Mouse (Mus musculus): Measurements from ENCODE around the gene Nckap1. TPM values are rescaled to one million over a fixed set of nuclear protein-coding genes. Genes with fewer than 3 reads are reported as not detected.
"Not testable (repeated sequence)": the region's sequence is repeated elsewhere in the genome, so short reads cannot be mapped to it uniquely, and the experiment has no call there.

The Nckap1 gene
- polyA plus RNA-seq, 1 experiment from 2014 or later: 92.3 TPM

DNA sequence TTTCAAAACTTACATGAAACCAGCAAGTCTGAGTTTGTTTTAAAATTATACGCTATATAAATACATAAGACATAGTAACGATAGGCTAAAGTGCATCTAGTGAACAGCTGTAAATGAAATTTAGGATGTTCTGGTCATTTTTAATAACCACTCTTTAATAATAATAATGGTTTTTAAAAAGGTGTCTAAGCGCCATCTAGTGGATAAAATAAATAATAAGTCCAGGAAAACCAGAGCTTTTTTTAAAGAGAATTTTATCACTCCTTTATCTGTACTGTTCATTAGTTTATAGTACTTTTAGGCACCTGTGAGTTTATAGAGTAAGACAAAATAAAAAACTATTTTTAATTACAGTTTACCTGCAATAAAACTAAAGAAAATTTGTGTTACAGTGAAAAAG is 44.0 kb downstream of the Nckap1 start:
- H3K4me1 ChIP-seq (ENCODE audit: control insufficient read depth, insufficient read depth, low read length): no peaks in the 10 kb centered on the region
- H3K4me3 ChIP-seq (ENCODE audit: low read depth, low read length): no peak overlapping the region
- no peaks in the 10 kb centered on the region for H3K27me3 ChIP-seq (ENCODE audit: control insufficient read depth, insufficient read depth, low read depth, low read length)
- 62% methylated on average over 3 of the region's 3 CpGs for WGBS
- H3K4me2 ChIP-seq (ENCODE audit: low read length): no peak overlapping the region
- no peaks in the 10 kb centered on the region for H3K9me3 ChIP-seq (replicated peaks; ENCODE audit: control insufficient read depth, low read length, poor library complexity, severe bottlenecking)
- H3K27ac ChIP-seq (ENCODE audit: low read length): no peak overlapping the region
- no peak overlapping the region for H3K9ac ChIP-seq (ENCODE audit: low read depth, low read length)
- H3K36me3 ChIP-seq (ENCODE audit: control insufficient read depth, insufficient read depth, low read length): peaks cover 22% of the 10 kb centered on the region
- ATAC-seq: no peak

DNA sequence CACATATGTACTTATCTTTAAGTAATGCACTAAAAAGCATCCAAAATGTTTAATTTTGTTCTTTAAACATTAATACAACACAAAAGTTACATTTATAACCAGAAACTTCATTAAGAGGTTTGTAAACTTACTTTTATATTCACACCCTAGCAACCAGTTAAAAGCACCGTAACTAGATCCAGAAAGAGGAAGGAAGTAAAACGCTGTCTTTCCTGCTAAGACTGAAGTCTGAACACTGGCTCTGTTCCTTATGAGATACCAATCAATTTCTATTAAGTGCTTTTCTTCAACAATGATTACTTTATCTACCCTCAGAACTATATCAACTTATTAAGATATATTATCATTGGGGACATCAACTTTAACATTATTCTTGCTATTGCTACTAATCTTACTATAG is 44.6 kb downstream of the Nckap1 start:
- ATAC-seq: no peak
- Histone ChIP-seq H3K9me3 (replicated peaks; ENCODE audit: control insufficient read depth, low read length, poor library complexity, severe bottlenecking) (no peaks in the 10 kb centered on the region), H3K4me3 (ENCODE audit: low read depth, low read length) (no peak overlapping the region), H3K27ac (ENCODE audit: low read length) (no peak overlapping the region), H3K27me3 (ENCODE audit: control insufficient read depth, insufficient read depth, low read depth, low read length) (no peaks in the 10 kb centered on the region), H3K36me3 (ENCODE audit: control insufficient read depth, insufficient read depth, low read length) (peaks cover 24% of the 10 kb centered on the region), H3K9ac (ENCODE audit: low read depth, low read length) (no peak overlapping the region), H3K4me1 (ENCODE audit: control insufficient read depth, insufficient read depth, low read length) (no peaks in the 10 kb centered on the region), H3K4me2 (ENCODE audit: low read length) (no peak overlapping the region)
- WGBS: 93% methylated on average over 2 of the region's 2 CpGs

DNA sequence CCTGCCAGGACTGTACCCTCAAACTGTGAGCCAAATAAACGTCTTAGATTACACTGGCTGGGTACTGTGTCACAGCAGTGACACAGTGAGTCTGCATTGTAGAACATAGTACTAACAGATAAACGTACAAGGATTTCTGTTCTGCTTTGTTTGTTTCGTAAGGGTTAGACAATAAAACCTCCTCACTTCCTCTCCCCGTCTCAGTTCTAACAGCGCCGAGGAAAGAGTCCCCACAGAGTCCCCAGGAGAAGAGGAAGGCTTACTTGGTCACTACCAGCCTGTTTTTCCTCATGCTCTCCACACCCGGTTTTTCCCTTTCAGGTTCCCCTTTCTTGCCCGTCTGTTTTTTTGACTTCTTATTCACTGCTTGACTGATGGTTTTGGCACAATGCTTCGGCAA is 56.9 kb downstream of the Nckap1 start:
- 94% methylated on average over 9 of the region's 9 CpGs for WGBS

DNA sequence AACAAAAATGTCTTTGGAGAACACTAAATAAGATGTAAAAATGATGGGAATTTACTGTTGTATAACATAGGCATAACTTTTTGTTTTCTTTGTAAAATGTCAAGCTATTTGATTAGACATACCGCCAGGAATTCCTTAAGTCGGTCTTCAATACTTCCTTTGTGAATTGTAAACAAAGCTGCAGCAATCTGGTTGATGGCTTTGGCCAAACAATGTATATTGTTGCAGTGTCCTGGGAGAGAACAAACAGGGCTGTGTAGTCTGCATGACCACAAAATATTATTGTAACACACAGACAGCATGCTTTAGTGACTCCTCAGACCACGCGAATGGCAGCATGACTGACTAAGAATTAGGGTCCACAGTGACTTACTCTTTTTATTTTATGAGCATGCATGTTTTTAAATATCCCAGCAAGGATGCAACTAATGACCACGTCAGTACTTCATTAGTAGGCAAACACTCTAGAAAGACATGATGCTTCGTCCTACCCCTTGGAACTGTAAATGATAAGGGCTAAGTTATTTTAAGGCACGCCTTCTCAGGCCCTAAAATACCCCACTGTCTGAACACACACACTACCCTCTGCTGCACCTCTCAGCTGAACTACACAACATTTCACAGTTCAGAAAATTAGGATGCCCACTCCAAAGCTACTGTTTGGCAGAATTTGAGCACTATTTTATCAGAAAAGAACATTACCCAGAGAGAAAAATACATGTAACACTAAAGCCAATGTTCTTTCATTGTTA is 75.0 kb downstream of the Nckap1 start:
- H3K36me3 ChIP-seq (ENCODE audit: control insufficient read depth, insufficient read depth, low read length): peaks cover 24% of the 10 kb centered on the region

More for the DNA sequence above, 56.9 kb downstream of the Nckap1 start:
- H3K4me2 ChIP-seq (ENCODE audit: low read length): no peak overlapping the region
- no peak overlapping the region for H3K4me3 ChIP-seq (ENCODE audit: low read depth, low read length)
- H3K4me1 ChIP-seq (ENCODE audit: control insufficient read depth, insufficient read depth, low read length): no peaks in the 10 kb centered on the region
- no peak overlapping the region for H3K9ac ChIP-seq (ENCODE audit: low read depth, low read length)
- no peak overlapping the region for H3K27ac ChIP-seq (ENCODE audit: low read length)
- H3K9me3 ChIP-seq (replicated peaks; ENCODE audit: control insufficient read depth, low read length, poor library complexity, severe bottlenecking): no peaks in the 10 kb centered on the region
- peaks cover 29% of the 10 kb centered on the region for H3K36me3 ChIP-seq (ENCODE audit: control insufficient read depth, insufficient read depth, low read length)
- H3K27me3 ChIP-seq (ENCODE audit: control insufficient read depth, insufficient read depth, low read depth, low read length): no peaks in the 10 kb centered on the region
- ATAC-seq: no peak

DNA sequence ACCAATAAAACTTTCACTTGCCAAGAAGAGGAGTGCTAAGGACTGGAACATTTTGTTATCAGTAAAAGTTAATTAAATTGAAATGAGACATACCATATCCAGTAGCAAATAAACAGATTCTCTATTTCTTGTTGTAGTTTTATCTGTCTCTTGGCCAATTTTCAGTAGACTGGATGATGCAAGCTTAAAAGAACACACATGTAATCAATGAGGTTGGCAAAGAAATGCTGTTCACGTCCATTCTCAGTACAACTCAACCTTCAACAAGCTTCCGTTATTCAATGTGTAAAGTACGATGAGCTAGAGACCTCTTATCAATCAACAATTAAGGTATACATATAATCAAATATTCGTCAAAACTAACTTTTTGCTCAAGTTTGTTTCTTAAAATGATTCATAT is 79.0 kb downstream of the Nckap1 start:
- H3K27ac ChIP-seq (ENCODE audit: low read length): no peak overlapping the region
- no peak for ATAC-seq
- no peak overlapping the region for H3K4me3 ChIP-seq (ENCODE audit: low read depth, low read length)
- no peaks in the 10 kb centered on the region for H3K27me3 ChIP-seq (ENCODE audit: control insufficient read depth, insufficient read depth, low read depth, low read length)
- 97% methylated on average over 4 of the region's 4 CpGs for WGBS
- H3K9me3 ChIP-seq (replicated peaks; ENCODE audit: control insufficient read depth, low read length, poor library complexity, severe bottlenecking): no peaks in the 10 kb centered on the region
- no peaks in the 10 kb centered on the region for H3K4me1 ChIP-seq (ENCODE audit: control insufficient read depth, insufficient read depth, low read length)
- peaks cover 17% of the 10 kb centered on the region for H3K36me3 ChIP-seq (ENCODE audit: control insufficient read depth, insufficient read depth, low read length)
- no peak overlapping the region for H3K4me2 ChIP-seq (ENCODE audit: low read length)
- no peak overlapping the region for H3K9ac ChIP-seq (ENCODE audit: low read depth, low read length)

More for the DNA sequence above, 75.0 kb downstream of the Nckap1 start:
- no peak for ATAC-seq
- Histone ChIP-seq H3K9ac (ENCODE audit: low read depth, low read length) (no peak overlapping the region), H3K27ac (ENCODE audit: low read length) (no peak overlapping the region), H3K4me1 (ENCODE audit: control insufficient read depth, insufficient read depth, low read length) (no peaks in the 10 kb centered on the region), H3K9me3 (replicated peaks; ENCODE audit: control insufficient read depth, low read length, poor library complexity, severe bottlenecking) (no peaks in the 10 kb centered on the region), H3K27me3 (ENCODE audit: control insufficient read depth, insufficient read depth, low read depth, low read length) (no peaks in the 10 kb centered on the region), H3K4me2 (ENCODE audit: low read length) (no peak overlapping the region), H3K4me3 (ENCODE audit: low read depth, low read length) (no peak overlapping the region)
- WGBS: 73% methylated on average over 7 of the region's 7 CpGs

DNA sequence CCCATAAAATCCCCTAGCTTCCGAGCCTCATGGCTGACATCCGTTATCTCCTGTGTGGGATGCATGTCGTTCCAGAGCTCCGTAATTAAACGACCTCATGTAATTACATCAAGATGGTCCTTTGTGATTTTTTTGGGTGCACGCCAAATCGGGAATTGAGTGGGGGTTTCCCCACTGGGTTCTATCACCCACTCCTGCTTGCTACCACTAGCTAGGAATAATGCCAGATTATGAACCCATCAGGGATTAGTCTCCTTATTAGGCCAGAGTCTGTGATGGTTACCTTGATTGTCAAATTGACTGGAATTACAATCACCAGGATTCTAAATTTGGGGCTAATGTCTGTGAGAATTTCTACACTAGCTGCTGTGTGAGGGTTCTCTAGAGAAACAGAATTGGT is 85.9 kb downstream of the Nckap1 start:
- 64% methylated on average over 7 of the region's 7 CpGs for WGBS
- H3K4me3 ChIP-seq (ENCODE audit: low read depth, low read length); ATAC-seq; H3K4me1 ChIP-seq (ENCODE audit: control insufficient read depth, insufficient read depth, low read length); H3K9me3 ChIP-seq (replicated peaks; ENCODE audit: control insufficient read depth, low read length, poor library complexity, severe bottlenecking); H3K4me2 ChIP-seq (ENCODE audit: low read length); H3K36me3 ChIP-seq (ENCODE audit: control insufficient read depth, insufficient read depth, low read length); H3K27me3 ChIP-seq (ENCODE audit: control insufficient read depth, insufficient read depth, low read depth, low read length); H3K27ac ChIP-seq (ENCODE audit: low read length); H3K9ac ChIP-seq (ENCODE audit: low read depth, low read length): not testable (repeated sequence)

DNA sequence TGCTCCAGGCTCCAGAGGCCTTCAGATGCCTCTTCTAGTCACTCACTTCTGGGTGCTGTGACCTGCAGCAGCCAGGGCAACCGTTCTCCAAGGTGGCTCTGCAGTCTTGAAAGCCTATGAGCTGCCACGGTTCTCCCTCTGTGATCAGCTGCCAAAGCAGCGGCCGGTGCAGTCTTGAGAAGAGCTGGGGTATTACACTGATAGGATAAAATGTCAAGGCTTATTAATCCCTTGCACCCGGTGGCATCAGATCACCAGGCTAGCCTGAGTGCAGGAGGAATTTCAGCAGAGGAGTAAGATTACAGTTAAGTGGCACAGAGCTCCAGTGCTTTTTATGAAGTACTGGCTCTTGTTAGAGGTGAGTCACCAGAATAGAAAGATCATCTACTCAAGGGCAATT is 94.3 kb downstream of the Nckap1 start:
- Histone ChIP-seq H3K9me3 (replicated peaks; ENCODE audit: control insufficient read depth, low read length, poor library complexity, severe bottlenecking) (no peaks in the 10 kb centered on the region), H3K4me2 (ENCODE audit: low read length) (no peak overlapping the region), H3K9ac (ENCODE audit: low read depth, low read length) (no peak overlapping the region), H3K4me3 (ENCODE audit: low read depth, low read length) (no peak overlapping the region), H3K27ac (ENCODE audit: low read length) (no peak overlapping the region), H3K27me3 (ENCODE audit: control insufficient read depth, insufficient read depth, low read depth, low read length) (no peaks in the 10 kb centered on the region), H3K36me3 (ENCODE audit: control insufficient read depth, insufficient read depth, low read length) (no peaks in the 10 kb centered on the region), H3K4me1 (ENCODE audit: control insufficient read depth, insufficient read depth, low read length) (no peaks in the 10 kb centered on the region)
- WGBS: 61% methylated on average over 5 of the region's 5 CpGs
- no peak for ATAC-seq

DNA sequence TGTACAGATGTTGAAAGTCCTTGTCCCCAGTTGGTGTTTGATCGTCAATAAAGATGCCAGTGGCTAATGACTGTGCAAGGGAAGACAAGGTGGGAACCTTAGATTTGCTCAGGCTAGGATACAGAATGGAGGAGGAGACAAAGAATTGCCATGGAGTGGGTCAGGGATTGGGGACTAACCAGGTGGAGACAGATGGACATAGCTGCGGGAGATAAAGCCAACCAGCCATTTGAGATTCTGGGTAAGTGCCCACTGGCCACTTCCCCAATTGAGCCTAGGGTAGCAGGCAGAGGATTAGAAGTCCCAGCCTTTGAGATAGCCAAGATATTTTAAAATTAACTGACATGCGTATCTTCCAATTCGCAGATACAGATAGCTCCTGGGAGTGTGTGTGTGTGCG is 96.2 kb downstream of the Nckap1 start:
- no peak for ATAC-seq
- H3K4me2 ChIP-seq (ENCODE audit: low read length): no peak overlapping the region
- WGBS: 94% methylated on average over 5 of the region's 5 CpGs

DNA sequence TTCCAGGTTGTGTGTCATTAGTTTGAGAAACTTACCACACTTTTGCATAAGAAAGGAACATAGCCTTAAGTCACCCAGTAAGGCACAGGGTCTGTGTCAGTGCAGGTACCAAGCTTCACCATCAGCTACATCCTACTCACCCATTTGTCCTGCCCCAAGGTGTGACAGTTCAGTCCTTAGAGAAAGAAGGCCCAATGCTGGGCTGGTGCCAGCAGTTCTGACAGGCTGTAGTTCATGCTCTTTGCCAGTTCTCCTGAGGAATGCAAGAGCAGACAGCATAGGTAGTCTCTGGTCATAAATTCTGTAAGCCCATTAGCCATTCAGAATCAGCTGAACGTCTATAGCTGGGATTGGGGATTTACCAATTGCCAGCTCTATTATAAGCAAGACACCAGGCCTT is 105.3 kb downstream of the Nckap1 start:
- ATAC-seq: no peak
- Histone ChIP-seq H3K4me1 (ENCODE audit: control insufficient read depth, insufficient read depth, low read length) (no peaks in the 10 kb centered on the region), H3K4me3 (ENCODE audit: low read depth, low read length) (no peak overlapping the region), H3K4me2 (ENCODE audit: low read length) (no peak overlapping the region), H3K27me3 (ENCODE audit: control insufficient read depth, insufficient read depth, low read depth, low read length) (no peaks in the 10 kb centered on the region), H3K36me3 (ENCODE audit: control insufficient read depth, insufficient read depth, low read length) (no peaks in the 10 kb centered on the region), H3K27ac (ENCODE audit: low read length) (no peak overlapping the region), H3K9me3 (replicated peaks; ENCODE audit: control insufficient read depth, low read length, poor library complexity, severe bottlenecking) (no peaks in the 10 kb centered on the region), H3K9ac (ENCODE audit: low read depth, low read length) (no peak overlapping the region)
- 53% methylated on average over 1 of the region's 1 CpGs for WGBS

More for the DNA sequence above, 96.2 kb downstream of the Nckap1 start:
- H3K36me3 ChIP-seq (ENCODE audit: control insufficient read depth, insufficient read depth, low read length): no peaks in the 10 kb centered on the region
- no peak overlapping the region for H3K27ac ChIP-seq (ENCODE audit: low read length)
- H3K9me3 ChIP-seq (replicated peaks; ENCODE audit: control insufficient read depth, low read length, poor library complexity, severe bottlenecking): no peaks in the 10 kb centered on the region
- no peak overlapping the region for H3K9ac ChIP-seq (ENCODE audit: low read depth, low read length)
- H3K4me1 ChIP-seq (ENCODE audit: control insufficient read depth, insufficient read depth, low read length): no peaks in the 10 kb centered on the region
- H3K27me3 ChIP-seq (ENCODE audit: control insufficient read depth, insufficient read depth, low read depth, low read length): no peaks in the 10 kb centered on the region
- H3K4me3 ChIP-seq (ENCODE audit: low read depth, low read length): no peak overlapping the region

Measured in midbrain, embryonic 16.5 days (tissue).